In genomic region chr15:74156121-74157051, GRCm38 (mm10) we compare ENCODE assay signal across 8 mouse cellular contexts.
DNase-seq lines count a peak whose midpoint lies in the region; ATAC-seq and TF ChIP-seq lines count a peak whose summit lies in the region.

No protein-coding gene starts in this region.

- no peak overlapping the region for H3K4me2 ChIP-seq in kidney, embryonic 16.5 days (replicated peaks; ENCODE audit: low read depth, low read length)
- H3K4me2 ChIP-seq in forebrain, postnatal 0 days (ENCODE audit: low read depth): no peak overlapping the region
- H3K4me2 ChIP-seq in midbrain, postnatal 0 days (ENCODE audit: low read depth, low read length, poor library complexity, severe bottlenecking): no peak overlapping the region

- no peaks in the 10 kb centered on the region; the same call in 1 of the 2 replicates for H3K4me1 ChIP-seq in kidney, embryonic 16.5 days (ENCODE audit: insufficient read depth, low read length)
- H3K4me1 ChIP-seq in forebrain, postnatal 0 days (ENCODE audit: insufficient read depth): peaks cover 23% of the 10 kb centered on the region
- H3K4me1 ChIP-seq in midbrain, postnatal 0 days (ENCODE audit: insufficient read depth, low read length): peaks cover 8% of the 10 kb centered on the region; the same call in 1 of the 2 replicates

- no peak overlapping the region for H3K9ac ChIP-seq in kidney, embryonic 16.5 days (replicated peaks; ENCODE audit: low read length)
- no peak overlapping the region for H3K9ac ChIP-seq in forebrain, postnatal 0 days
- H3K9ac ChIP-seq in midbrain, postnatal 0 days (replicated peaks; ENCODE audit: low read length, poor library complexity, severe bottlenecking): no peak overlapping the region

- DNase-seq in kidney, adult 9 months: no peak
- peak; percentile 33 to 60 for DNase-seq in cerebellum, postnatal 25 days
- no peak for DNase-seq in forebrain, postnatal 0 days
- no peak for DNase-seq in midbrain, postnatal 0 days (ENCODE audit: low spot score)
- DNase-seq in thymus, postnatal 25 days: no peak
- DNase-seq in B cell, adult 2 months: no peak

- 13% methylated on average over 18 of the region's 18 CpGs for whole genome bisulfite sequencing in kidney, embryonic 16.5 days
- WGBS in forebrain, postnatal 0 days: 24% methylated on average over 18 of the region's 18 CpGs
- 29% methylated on average over 18 of the region's 18 CpGs for WGBS in midbrain, postnatal 0 days

- H3K27me3 ChIP-seq in kidney, embryonic 16.5 days (ENCODE audit: insufficient read depth, low read length): peaks cover 56% of the 10 kb centered on the region
- H3K27me3 ChIP-seq in forebrain, postnatal 0 days (ENCODE audit: insufficient read depth, low read length): no peaks in the 10 kb centered on the region
- H3K27me3 ChIP-seq in midbrain, postnatal 0 days (ENCODE audit: insufficient read depth, low read length): no peaks in the 10 kb centered on the region

- H3K36me3 ChIP-seq in kidney, embryonic 16.5 days (ENCODE audit: insufficient read depth, low read length): no peaks in the 10 kb centered on the region
- no peaks in the 10 kb centered on the region for H3K36me3 ChIP-seq in forebrain, postnatal 0 days (ENCODE audit: insufficient read depth)
- no peaks in the 10 kb centered on the region for H3K36me3 ChIP-seq in midbrain, postnatal 0 days (ENCODE audit: insufficient read depth, low read length)

- ATAC-seq in kidney, embryonic 16.5 days (ENCODE audit: low FRiP score, low TSS enrichment): peak; percentile 77
- peak; percentile 23; the same call in 1 of the 2 replicates for ATAC-seq in forebrain, postnatal 0 days
- ATAC-seq in midbrain, postnatal 0 days (ENCODE audit: low FRiP score): peak; percentile 18; the same call in 1 of the 2 replicates
- no peak for ATAC-seq in inflammation-experienced regulatory T-cells, adult 6 months

- H3K27ac ChIP-seq in kidney, embryonic 16.5 days (ENCODE audit: low read length): no peak overlapping the region
- no peak overlapping the region for H3K27ac ChIP-seq in forebrain, postnatal 0 days (ENCODE audit: low read depth, low read length)
- H3K27ac ChIP-seq in midbrain, postnatal 0 days (ENCODE audit: low read depth, low read length): no peak overlapping the region

- peak; percentile 63 for TF ChIP-seq CTCF in forebrain, postnatal 0 days (IDR thresholded peaks at IDR 0.05; ENCODE audit: low read depth)
- peak; percentile 73 for TF ChIP-seq CTCF in midbrain, postnatal 0 days (IDR thresholded peaks at IDR 0.05)

- no peak overlapping the region for H3K4me3 ChIP-seq in kidney, embryonic 16.5 days (ENCODE audit: low read length)
- no peak overlapping the region for H3K4me3 ChIP-seq in forebrain, postnatal 0 days (ENCODE audit: low read depth, low read length)
- no peak overlapping the region for H3K4me3 ChIP-seq in midbrain, postnatal 0 days (ENCODE audit: low read depth, low read length)

- no peaks in the 10 kb centered on the region for H3K9me3 ChIP-seq in kidney, embryonic 16.5 days (ENCODE audit: low read length)
- no peaks in the 10 kb centered on the region for H3K9me3 ChIP-seq in forebrain, postnatal 0 days (ENCODE audit: low read length)
- H3K9me3 ChIP-seq in midbrain, postnatal 0 days (ENCODE audit: low read length): no peaks in the 10 kb centered on the region

Comparison
In these comparisons a context has a peak if more than half of its experiments do, and no peak if none do; other contexts are left out.
1. DNase-seq: peak in cerebellum, postnatal 25 days (2 of 2); none in kidney, adult 9 months (single experiment), forebrain, postnatal 0 days (single experiment), midbrain, postnatal 0 days (single experiment), thymus, postnatal 25 days (single experiment) and B cell, adult 2 months (0 of 2).